Mouse (Mus musculus): ENCODE measurements at regions not wholly inside any gene's neighbourhood (a gene's known extent, or its start where the extent isn't known, plus 50 kb on each side); places are given as distances from the start of the nearest gene placed in this dataset.

DNA sequence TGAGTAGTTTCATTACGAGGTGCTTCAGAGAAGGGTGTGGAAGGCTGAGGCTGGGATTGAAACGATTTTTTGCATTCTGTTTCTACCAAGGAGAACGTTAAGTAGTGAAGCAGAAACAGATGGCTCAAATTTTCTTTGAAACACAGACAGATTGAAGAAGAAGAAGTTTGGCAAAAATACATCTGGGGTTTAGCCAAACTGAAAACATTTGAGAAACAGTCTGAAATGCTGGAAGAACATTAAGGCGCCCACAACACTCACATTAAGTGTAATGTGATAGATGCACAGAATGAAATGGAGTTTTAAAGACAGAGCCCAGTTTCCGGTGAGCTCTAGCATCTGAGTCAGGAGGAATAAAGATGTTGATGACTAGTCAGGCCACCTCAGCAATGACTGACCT, 275.5 kb downstream of the Gm5447 start:
- peak in 1 of 2 experiments; percentile 1 for DNase-seq

DNA sequence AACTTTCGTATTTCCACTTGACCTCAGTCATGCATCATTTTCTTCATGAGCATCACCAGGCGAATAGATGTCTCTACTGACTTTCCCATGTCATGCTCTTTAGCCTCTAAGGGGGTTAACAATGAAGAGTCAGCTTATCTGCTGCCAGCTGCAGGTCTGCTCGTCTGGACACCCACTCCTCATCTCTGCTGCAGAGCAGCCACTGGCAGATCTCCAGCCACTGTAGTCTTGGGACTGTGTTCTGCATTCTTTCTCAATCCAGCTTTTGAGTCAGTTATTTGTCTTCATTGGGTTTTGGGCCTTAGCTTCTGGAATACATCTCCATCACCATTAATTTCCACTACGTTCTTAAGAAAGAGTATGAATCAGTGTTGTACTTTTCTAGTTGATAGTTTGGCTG, 280.0 kb downstream of the Gm5447 start:
- DNase-seq: no peak

DNA sequence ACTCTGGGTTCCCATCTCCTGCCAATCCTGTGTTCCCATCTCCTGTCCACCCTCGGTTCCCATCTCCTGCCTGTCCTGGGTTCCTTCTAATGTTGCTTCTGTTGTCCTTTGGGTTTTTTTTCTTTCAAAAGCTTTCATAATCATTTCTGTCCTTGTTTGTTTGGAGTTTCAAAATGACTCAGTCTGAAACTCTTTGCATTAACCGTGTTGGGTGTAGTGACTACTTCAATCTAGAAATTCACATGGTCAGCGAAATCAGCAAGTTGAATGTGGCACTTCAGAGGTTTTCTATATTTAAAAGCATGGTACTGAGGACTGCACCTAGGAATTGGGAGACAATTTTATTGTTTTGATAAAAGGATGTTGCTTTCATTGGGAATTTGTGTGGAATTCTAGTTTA, 280.7 kb downstream of the Gm5447 start:
- DNase-seq: no peak

DNA sequence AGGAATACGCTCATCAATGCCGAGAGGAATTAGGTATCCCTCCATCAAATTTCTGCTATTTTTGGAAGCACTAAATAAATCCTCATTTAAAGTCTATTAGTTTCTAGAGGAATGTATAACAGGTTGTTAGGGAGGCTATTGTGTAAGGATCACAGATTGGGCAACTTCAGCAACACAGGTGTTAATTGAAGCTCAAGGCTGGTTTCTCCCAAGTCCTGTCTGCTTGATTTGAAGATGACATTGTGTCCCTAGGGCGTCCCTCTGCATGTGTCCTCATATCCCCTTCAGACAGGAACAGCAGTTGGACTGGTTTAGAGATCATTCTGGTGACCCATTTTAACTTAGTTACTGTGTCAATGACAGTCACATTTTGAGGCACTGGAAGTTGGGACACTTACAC, 281.5 kb downstream of the Gm5447 start:
- DNase-seq: no peak

DNA sequence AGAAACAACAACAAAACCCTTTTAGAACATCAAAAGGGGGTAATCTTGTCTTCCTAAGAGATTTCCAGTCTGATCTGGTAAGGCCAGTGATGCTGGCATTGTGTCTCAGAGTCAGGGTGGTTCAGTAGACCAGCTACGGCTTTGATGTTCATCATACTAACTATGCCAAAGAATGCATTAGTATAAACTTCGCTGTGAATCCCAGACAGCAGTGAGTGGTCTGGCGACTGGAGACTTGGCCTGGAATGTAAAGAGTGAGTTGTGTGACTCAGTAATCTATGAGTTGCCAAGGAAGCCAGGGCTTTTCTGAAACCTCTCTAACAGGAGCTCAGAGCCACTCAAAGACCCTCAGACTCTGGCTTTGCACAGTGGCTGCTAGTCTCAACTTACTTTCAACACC, 288.1 kb upstream of the Foxq1 start:
- no peak for DNase-seq

DNA sequence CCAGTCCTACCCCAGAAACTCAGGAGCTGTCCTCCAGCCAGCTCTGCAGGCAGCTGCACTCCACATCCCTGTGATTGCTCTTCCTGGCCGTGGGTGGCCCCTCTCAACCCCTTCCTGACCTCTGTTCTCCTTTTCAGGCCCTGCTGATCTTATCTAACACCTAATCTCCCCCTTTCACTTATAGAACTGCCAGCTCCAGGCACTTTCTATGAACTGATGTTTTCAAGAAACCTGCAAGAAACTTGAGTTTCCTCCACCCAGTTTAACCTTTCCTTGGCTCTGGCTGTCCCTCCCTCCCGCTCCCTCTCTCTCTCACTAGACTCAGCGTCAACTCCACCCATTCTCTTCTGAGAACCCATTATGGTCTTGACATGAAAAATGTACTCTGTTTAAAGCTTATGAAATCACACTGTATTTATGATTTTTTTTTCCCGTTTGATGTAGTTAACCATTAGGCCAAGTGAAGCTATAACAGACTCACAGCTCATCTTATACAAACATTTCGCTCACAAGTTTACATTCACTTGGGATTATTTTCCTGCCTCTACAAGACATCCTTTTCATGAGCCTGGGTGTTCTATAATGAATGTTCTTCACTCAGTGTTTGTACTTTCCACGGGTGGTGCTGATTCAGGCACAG, 279.8 kb upstream of the Foxq1 start:
- DNase-seq: no peak

DNA sequence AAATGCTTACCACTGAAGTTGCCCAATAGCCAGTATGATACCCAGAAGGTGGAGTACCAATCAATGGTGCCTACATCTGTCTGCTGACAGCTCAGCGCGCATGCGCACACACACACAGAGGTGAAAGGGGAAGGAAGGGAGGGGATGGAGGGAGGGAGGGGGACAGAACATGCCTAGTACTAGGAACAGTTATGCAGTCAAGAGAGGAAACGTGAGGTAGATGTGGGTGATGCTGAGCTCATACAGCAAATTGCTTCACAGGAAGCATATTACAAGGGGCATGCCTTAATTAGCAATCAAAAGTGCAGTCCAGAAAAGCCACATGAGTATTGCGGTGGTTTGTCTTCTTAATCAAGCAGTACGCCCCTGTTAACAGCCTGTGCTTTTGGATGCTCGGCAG, 265.3 kb upstream of the Foxq1 start:
- DNase-seq: no peak

DNA sequence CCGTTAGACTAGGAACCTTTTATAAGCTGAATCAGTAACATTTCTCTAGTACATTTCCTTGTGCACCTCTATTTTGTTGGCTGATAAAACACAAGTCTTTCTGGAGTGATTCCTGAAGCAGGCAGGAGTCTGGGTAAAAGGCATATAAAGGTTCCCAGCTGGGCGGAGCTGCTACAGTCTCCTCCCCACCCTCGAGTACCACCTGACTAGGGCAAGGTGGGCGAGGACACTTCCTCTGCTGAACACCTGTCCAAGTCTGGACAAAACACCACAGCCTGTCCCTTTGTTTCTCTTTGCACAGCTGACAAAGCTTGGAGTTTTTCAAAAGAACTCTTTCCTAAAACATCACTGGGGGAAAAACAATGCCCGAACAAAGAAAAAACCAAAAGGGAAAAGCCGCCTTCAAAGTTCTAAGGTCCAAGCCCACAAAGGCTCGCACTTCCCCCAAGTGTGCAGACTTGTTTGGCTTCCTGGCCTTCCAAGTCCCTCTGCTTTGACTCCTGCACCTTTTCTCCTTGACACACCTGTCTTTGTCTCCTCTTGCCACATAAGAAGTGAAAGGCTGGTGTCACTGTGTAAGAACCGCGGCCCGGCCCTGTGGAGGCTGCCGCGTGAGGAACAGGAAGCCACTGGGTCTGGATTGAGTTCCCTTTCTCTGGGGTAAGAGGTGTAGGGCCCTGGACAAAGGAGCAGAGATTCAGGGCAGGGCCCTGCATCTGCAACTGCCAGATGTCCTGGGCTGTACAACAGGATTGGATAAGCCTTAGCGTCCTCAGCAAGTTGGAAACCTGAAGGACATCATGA, 263.1 kb upstream of the Foxq1 start:
- DNase-seq: no peak

DNA sequence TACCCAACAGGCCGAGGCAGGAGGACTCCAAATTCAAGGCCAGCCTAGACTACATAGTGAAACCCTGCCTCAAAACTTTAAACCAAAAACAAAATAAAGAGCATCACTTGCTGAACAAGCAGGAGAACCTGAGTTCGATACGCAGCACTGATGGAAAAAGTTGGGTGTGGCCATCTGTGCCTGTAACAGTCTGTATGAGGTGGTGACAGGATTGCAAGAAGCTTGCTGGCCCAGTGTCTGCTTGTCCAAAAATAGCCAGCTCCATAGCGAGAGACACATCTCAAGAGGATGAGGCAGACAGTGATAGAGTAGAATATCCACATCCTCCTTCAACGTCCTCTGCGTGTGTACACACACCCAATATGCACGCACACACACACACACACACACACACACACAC, 261.9 kb upstream of the Foxq1 start:
- no peak for DNase-seq

DNA sequence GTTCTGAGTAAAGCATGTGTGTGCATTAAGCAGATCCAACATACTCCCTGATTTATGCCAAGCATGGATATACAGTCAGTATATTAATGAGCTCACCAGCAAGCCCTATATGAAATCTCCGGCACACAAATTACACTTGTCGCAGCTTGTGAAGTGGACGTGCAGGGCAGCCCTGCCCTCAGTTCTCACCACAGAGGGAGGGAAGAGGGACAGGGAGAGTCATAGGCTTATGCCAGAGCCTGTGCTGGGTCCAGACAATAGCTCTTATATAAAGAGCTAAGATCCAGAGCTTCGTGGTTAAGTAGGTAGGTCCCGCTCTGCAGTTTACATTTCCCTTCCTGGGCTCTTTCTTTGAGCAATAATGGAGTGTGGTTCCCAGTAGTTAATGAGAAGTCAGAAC, 252.7 kb upstream of the Foxq1 start:
- no peak for DNase-seq

DNA sequence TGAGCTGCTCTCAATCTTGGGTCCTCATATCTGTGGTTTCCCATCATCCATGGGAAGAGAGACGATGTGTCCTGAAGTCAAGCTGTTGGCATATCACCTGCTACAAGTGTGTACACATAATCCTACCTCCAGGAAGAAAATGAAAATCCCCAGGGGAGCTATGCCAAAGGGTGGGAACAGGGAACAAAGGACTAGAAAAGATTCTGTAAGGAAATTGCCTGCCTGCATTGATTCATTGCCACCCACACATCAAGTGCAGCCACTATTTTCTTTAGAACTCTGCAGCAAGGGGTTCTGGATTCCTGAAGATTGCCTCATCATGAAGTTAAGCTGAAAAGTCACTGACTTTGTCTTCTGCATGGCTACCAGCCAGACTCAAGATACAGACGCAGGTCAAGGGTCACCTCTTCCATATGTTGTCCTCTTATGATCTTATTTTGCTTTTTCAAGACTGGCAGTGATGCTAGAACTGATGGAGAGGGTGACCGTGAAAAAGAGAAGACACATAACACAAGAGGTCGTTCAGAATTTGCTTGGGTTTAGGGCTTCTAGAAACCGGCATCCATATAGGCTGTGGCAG, 251.6 kb upstream of the Foxq1 start:
- DNase-seq: no peak

DNA sequence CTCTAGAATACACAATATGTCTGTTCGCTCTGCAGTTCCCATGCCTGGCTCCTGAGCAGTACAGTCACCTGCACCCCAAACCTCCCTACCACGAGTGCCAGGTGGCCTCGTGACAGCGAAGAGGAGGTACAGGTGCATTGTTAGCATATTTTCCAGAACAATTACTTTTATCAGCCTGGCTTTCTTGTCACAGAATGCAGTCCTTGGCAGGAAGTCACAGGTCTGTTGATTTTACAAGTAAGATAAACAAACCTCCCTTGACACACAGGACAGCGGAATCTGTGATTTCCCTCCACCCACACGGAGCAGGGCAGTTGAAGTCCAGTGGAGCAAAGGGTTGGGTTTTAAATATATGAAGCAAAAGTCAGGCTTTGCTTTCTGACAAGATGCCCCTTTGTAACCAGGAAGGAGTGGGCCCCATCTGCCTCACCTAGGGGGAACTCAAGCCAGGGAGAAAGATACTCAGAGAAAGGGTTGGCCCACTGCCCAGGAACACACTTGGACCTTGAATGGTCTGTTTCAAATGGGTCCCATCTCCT, 246.8 kb upstream of the Foxq1 start:
- no peak for DNase-seq

DNA sequence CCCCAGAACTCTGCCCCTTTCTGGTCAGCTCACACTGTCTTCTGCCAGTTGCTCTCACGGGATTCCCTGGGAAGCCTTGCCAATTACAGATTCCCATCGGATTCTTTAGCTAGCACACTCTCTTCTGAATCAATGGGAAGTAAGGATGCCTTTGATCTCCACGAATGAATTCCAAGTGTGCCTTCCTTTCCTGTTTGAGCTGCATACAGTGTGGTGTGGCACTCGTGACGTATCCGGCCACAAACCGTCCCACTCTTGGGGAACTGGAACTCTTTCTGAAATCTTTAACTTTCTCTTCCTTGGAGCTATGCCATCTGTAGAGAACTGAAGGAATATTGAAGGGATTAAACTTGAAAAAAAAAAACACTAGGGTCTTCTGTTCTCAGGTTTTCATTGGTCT, 243.2 kb upstream of the Foxq1 start:
- DNase-seq: no peak

DNA sequence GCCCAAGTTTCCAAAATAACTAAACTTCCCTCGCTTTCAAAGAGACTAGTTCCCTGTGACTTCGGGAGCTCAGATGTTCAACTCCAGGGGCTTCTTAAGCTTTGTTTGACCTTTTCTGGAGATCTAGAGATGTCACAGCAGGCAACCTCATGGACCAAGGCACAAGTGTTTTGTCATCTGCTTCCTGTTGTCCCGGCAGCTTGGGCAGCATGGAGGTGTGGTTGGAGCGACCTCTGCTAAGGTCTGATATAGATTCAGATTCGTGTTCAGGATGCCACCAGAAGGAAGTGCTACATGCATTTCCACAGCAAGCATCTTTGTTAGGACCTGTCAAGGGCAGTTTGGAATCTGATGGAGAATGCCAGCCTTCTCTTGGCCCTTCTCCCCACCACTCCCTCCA, 242.1 kb upstream of the Foxq1 start:
- DNase-seq: no peak

DNA sequence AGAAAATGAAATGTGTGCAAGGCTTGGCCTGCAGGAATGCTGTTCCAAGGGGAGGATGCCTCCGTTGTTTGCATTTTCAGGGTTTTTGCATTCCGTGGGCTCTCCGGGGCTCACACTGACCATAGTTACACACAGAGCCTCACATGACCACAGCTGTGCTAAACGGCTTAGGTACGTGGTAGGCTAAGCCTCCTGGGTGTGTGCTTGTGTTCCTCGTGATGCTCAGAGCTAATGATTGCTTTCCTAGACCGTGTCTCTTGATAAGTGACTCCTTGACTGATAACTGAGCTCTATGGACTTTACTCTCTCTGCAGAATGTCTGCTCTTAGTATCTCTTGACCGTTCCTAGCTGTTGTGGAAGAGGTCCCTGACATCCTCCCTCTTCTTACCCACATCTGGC, 238.9 kb upstream of the Foxq1 start:
- DNase-seq: no peak

DNA sequence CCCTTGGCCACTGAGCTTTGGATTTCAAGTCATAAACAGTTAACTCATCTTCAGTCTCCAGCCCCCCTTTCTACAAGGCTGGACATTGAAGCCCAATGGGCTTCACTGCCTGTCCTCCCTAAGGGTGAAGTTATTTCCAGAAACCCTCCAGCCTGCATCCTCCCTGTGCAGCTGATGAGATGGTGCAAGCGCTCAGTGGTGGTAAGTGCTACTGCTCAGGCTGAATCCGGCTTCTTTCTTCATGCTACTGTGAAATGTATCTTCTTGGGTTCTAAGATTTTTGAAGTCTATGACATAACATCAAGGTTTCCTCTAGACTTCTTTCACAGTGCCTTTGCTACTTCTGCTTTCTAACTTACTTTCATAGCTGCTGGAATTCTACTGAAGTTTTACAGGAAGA, 237.9 kb upstream of the Foxq1 start:
- no peak for DNase-seq

DNA sequence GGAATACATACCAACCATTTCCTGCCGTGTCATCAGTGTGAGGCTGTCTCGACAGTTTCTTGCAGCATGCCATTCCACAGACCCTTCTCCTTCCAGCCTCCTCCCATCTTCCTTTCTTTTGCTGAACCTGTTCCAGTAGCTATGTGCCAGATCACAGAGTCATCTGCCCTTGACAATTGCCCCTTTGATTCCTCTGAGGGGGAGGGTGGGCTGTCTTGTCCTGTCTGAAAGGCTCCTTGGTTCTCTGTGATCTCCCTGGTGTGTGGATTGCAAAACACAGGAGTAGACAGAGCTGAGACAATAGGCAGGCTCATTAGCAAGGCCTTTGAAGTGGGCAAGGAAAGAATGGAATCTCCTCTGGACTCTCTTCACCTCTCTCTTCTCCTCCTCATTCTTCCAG, 234.5 kb upstream of the Foxq1 start:
- no peak for DNase-seq

DNA sequence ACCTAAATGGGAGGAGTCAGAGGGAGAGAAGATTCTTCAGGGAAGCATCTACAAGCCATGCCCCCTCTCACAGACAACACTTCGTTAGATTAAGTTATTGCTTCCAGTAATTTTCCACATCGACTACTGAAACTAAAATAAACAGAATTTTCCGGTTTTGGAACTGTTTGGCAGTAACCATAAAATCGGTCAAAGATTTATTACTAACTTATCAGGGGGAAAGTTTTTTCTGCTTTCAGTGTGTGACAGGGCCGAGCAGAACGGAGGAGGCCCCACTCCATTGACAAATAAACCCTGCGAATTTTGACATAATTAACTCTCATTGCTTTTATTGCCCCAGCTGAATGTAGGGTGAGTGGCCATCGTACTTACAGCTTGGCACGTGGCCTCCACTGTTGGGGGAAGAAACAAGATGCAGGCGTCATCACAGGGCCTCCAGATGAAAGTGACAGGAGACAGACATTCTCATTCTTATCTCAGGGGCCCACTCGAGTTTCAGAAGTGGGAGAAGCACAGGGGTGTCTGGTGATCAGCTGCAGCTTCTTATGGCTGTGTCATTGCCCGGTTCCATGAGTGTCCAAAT, 229.6 kb upstream of the Foxq1 start:
- no peak for DNase-seq

DNA sequence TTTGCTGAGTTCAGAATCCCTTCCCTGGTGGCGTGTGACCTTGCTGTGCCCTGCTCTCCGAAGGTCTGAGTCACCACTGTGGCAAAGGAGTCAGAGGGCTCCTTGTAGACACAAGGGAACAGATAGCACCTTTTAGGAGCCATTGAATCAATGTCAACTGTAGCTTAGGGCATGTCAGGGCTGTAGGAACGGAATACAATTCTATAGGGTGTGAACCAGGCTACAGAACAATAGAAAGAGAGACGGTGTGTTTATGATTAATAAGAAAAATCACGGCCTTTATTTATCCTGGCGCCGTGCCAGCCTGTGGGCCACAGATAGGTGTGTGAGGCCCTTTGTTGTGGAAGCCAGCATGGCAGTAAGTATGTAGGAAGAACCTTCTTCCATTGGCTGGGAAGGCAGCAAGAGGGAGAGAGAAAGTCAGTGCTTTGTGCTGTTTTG, 228.4 kb upstream of the Foxq1 start:
- no peak for DNase-seq

DNA sequence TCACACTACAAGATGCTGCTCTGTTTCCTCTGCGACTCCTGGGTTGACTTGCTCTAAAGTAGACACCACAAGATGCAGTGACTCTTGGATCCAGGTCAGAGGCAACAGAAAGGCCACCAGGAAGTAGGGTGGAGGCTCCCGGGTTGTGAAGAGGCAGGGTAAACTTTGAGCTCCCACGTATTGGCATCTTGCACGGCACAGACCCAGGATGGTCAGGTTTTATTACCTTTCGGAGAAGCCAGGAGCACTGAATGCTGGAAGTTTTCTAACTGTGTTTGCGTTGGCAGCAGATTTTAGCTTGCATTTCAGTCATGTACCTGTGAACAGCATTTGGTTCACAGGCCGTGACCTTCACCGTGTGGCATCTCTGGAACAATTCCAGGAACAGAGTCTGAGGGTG, 227.2 kb upstream of the Foxq1 start:
- DNase-seq: no peak

DNA sequence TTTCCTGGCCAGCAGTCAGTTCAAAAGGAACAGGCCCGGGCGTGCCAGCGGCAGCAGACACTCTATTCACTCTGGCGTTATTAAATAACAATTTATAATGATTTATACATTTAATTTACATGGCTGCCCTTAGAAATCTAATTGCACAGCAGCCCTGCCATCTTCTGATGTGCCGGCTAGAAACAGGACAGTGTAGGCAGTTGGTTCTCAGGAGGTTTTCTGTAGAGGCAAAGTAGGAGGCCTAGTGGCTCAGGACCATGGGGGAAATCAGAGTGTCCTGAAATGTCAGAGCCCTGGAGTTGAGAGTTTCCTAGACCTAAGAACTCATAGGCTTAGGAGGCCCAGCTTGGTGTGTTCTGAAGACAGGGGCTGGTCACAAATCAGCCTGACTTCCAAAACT, 225.2 kb upstream of the Foxq1 start:
- DNase-seq: no peak

DNA sequence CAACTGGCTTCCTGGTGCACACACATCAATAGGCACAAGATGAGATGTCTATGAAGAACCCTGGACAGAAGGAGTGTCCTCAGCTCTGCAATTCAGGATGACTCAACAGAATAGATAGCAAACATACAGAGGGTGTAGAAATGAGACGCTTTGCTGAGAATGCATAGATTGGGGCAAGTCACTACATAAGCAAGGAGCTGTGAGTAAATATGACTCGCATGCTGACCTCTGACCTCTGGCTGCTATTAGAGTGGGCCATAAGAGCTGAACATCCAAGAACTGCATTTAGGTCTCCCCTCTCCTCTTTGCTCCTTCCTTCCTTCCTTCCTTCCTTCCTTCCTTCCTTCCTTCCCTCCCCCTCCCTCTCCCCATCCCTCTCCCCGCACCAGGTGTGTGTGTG, 221.0 kb upstream of the Foxq1 start:
- no peak for DNase-seq

DNA sequence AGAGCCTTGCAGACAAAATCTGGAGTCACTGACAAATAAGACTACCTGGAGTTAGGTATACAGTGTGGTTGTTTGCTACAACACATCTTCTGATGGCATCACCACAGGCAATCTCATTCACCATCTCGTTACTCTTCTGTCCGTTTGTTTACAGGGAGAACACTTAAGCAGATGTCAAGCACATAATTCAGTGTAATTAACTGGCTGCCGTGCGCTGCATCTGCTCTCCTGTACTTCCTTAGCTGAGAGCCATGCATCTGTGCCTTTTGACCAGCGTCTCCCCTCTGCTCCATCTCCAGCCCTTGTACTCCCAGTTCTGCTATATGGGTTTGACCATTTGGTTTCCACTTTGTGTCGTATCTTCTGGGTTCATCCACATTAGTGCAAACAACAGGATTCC, 218.3 kb upstream of the Foxq1 start:
- no peak for DNase-seq

DNA sequence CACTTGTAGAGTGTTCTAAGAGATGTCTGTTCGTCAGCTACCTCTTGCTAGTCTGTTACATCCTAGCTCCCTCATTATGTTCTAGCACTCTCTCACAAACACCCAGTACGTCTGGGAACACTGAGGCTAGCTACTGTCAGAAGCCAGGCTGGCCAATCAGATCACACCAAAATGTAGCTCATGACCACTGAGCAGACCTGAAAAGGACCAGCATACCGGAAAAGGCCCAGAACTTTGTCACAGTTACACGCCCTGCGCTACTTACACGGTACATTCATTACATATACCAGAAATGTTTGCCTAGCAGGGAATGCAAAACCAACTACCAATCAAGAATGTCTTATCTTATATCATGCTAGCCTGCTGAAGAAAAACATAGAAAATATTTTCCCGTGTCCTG, 216.5 kb upstream of the Foxq1 start:
- DNase-seq: no peak

Data from layer of hippocampus, postnatal 36 days (tissue).